Mouse (Mus musculus): ENCODE data around the gene Csnk1g2. TPM values are rescaled to one million over a fixed set of nuclear protein-coding genes. Genes with fewer than 3 reads are reported as not detected.

Gene Csnk1g2
- polyA plus RNA-seq, 1 experiment from 2014 or later, result 134 TPM

DNA sequence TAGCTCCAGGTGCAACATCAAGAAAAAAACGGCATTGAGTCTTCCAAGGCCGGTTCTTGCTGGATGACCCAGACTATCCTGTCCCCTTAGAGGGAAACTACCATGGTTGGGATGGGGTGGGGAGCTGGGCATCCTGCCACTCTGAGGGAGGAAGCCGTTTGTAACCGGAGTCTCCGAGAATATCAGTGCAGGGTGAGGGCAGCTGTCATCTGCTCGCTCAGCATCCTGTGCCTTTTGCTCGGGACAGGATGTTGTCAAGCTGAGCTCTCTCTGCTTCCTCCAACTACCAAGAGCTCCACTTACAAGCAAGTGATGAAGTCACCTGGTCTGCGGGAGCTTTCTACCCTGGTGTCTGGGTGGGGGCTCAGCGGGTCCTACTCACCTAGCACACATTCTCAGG is 4.5 kb upstream of the Csnk1g2 start:
- 84% methylated on average over 9 of the region's 9 CpGs for WGBS
- ATAC-seq (replicated peaks; ENCODE audit: low FRiP score), result no peak
- Histone ChIP-seq H3K4me1 (replicated peaks; ENCODE audit: control insufficient read depth, insufficient read depth, low read length) (peaks cover 4% of the 10 kb centered on the region; the same call in 1 of the 2 replicates), H3K4me3 (ENCODE audit: low read depth, low read length) (no peak overlapping the region), H3K4me2 (ENCODE audit: low read depth, low read length, severe bottlenecking) (no peak overlapping the region), H3K36me3 (ENCODE audit: control insufficient read depth, insufficient read depth, low read length) (no peaks in the 10 kb centered on the region; the same call in 1 of the 2 replicates), H3K27me3 (ENCODE audit: control insufficient read depth, insufficient read depth, low read length) (no peaks in the 10 kb centered on the region), H3K27ac (ENCODE audit: low read depth, low read length) (no peak overlapping the region), H3K9me3 (ENCODE audit: control insufficient read depth, low read length) (no peaks in the 10 kb centered on the region), H3K9ac (ENCODE audit: low read length) (no peak overlapping the region)
- DNase-seq (ENCODE audit: low spot score), result no peak

DNA sequence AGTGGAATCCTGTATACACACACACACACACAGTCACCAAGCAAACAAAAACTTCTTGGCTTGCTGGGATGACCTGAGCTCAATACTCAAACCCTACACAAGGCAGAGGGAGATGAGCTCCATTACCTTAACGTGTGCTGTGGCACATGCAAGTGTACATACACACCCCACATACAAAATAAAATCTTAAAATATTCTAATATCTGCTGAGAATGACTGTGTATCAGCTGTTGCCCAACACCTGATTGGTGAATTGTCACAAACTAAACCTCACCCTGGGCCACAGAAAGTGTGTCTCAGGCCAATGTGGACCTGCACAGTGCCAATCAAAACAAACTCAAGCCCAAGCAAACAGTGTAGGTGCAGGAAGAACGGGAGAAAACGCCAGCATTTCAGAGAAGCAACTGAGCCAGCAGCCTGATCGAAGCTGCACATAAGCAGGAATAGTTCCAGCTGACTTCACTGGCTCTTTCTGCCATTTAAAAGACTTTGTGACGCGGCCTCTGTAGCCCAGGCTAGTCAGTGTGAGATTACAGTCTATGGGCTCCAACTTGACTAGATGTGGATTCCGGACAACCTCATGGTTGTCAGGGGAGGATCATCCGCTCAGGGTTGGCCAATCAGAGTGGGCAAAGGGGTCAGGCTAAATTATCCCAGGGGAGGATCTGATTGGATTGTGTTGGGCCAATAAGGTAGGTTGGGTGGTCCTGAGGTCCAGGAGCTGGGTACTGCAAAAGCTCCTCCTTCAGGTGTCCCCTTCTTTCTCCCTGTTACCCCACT is 3.0 kb upstream of the Csnk1g2 start:
- DNase-seq (ENCODE audit: low spot score) (no peak), ATAC-seq (replicated peaks; ENCODE audit: low FRiP score) (no peak)

DNA sequence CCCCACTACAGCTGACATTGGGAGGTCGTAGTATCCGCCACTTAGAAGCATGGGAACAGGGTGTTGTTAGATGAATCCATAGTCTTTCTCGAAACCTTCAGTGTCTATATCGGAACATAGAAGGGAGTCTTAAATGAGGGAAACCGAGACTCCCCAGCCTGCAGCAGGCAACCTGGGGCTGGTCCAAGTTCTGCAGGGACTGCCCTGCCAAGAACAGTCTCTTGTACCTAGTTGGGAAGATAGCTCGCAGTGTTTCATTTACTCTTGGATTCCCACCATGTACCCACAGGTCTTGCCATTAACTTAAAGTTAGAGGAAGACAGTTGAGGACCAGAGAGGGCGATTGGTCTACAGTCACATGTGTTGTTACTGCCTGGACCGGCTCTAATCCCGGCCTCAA is 2.3 kb upstream of the Csnk1g2 start:
- Histone ChIP-seq H3K9me3 (ENCODE audit: control insufficient read depth, low read length) (no peaks in the 10 kb centered on the region), H3K36me3 (ENCODE audit: control insufficient read depth, insufficient read depth, low read length) (no peaks in the 10 kb centered on the region), H3K4me2 (ENCODE audit: low read depth, low read length, severe bottlenecking) (no peak overlapping the region), H3K27me3 (ENCODE audit: control insufficient read depth, insufficient read depth, low read length) (no peaks in the 10 kb centered on the region), H3K4me3 (ENCODE audit: low read depth, low read length) (no peak overlapping the region), H3K9ac (ENCODE audit: low read length) (no peak overlapping the region), H3K4me1 (replicated peaks; ENCODE audit: control insufficient read depth, insufficient read depth, low read length) (peaks cover 17% of the 10 kb centered on the region; the same call in 1 of the 2 replicates), H3K27ac (ENCODE audit: low read depth, low read length) (no peak overlapping the region)
- 87% methylated on average over 9 of the region's 9 CpGs for WGBS
- ATAC-seq (replicated peaks; ENCODE audit: low FRiP score), result no peak
- no peak for DNase-seq (ENCODE audit: low spot score)

More for the DNA sequence above, 3.0 kb upstream of the Csnk1g2 start:
- Histone ChIP-seq H3K4me1 (replicated peaks; ENCODE audit: control insufficient read depth, insufficient read depth, low read length) (peaks cover 17% of the 10 kb centered on the region; the same call in 1 of the 2 replicates), H3K36me3 (ENCODE audit: control insufficient read depth, insufficient read depth, low read length) (no peaks in the 10 kb centered on the region; the same call in 1 of the 2 replicates), H3K9me3 (ENCODE audit: control insufficient read depth, low read length) (no peaks in the 10 kb centered on the region), H3K4me3 (ENCODE audit: low read depth, low read length) (no peak overlapping the region), H3K27ac (ENCODE audit: low read depth, low read length) (no peak overlapping the region), H3K4me2 (ENCODE audit: low read depth, low read length, severe bottlenecking) (no peak overlapping the region), H3K9ac (ENCODE audit: low read length) (no peak overlapping the region), H3K27me3 (ENCODE audit: control insufficient read depth, insufficient read depth, low read length) (no peaks in the 10 kb centered on the region)
- WGBS, result 27% methylated on average over 8 of the region's 8 CpGs

DNA sequence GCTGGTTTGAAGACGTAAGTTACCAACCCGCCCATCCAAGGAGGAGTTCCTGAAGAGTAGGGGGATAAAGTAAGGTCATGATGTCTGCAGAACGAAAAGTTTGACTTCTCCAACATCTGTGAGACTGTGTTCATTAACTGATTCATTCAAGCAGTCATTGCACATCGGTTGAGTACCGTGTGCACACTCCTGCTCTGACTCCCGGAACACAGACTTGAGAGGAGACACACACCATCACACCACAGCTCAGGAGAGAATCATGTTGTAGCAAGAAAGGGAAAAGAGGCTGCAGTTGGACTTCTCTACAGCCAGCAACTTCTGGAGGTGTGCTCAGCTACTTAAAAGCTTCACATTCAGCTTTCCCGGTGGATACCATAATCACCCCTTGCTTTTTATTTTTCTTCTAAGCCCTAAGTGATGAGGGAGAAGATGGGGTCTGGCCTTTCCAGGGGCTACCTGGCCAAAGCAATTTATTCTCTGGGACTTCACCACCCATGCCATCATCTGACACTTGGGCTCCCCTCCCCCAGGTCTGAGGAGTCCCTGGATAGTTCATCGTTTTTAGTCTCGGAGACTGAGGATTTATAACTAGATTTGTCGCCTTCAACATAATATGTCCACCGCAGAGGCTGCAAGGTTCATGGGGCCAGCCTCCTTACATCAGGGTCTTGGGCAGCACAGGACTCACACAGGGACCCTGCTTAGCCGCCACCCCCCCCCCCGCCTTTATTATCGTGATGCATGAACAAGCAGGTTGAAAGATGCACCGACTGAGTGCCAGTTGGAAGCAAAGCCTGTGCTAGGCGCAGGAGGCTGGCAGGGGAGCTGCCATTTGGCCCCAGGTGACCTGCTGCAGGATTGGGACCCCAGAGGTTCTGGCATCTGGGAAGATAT is 1.6 kb upstream of the Csnk1g2 start:
- Histone ChIP-seq H3K36me3 (ENCODE audit: control insufficient read depth, insufficient read depth, low read length) (no peaks in the 10 kb centered on the region), H3K9me3 (ENCODE audit: control insufficient read depth, low read length) (no peaks in the 10 kb centered on the region), H3K27ac (ENCODE audit: low read depth, low read length) (peak overlapping the region; percentile 91), H3K4me2 (ENCODE audit: low read depth, low read length, severe bottlenecking) (peak overlapping the region; percentile 64), H3K27me3 (ENCODE audit: control insufficient read depth, insufficient read depth, low read length) (no peaks in the 10 kb centered on the region), H3K4me1 (replicated peaks; ENCODE audit: control insufficient read depth, insufficient read depth, low read length) (peaks cover 17% of the 10 kb centered on the region; the same call in 1 of the 2 replicates), H3K9ac (ENCODE audit: low read length) (peak overlapping the region; percentile 51), H3K4me3 (ENCODE audit: low read depth, low read length) (peak overlapping the region; percentile 84)
- peak; percentile 0; the same call in 1 of the 2 replicates for ATAC-seq (replicated peaks; ENCODE audit: low FRiP score)
- DNase-seq (ENCODE audit: low spot score), result peak; percentile 61
- 55% methylated on average over 16 of the region's 16 CpGs for WGBS

DNA sequence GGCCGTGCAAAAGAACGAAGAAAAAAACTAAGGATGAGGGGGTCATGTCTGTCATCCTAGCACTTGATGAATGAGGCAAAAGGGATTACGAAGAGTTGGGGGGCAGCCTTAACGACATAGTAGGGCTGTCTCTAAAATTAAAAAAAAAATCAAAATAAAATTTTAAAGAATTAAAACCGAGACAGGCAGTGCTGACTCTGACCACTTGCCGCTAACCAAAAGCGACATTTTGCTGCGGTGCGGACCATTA is 1.0 kb upstream of the Csnk1g2 start:
- Histone ChIP-seq H3K36me3 (ENCODE audit: control insufficient read depth, insufficient read depth, low read length) (no peaks in the 10 kb centered on the region), H3K27me3 (ENCODE audit: control insufficient read depth, insufficient read depth, low read length) (no peaks in the 10 kb centered on the region), H3K4me2 (ENCODE audit: low read depth, low read length, severe bottlenecking) (peak overlapping the region; percentile 64), H3K4me1 (replicated peaks; ENCODE audit: control insufficient read depth, insufficient read depth, low read length) (peaks cover 17% of the 10 kb centered on the region; the same call in 1 of the 2 replicates), H3K9me3 (ENCODE audit: control insufficient read depth, low read length) (no peaks in the 10 kb centered on the region), H3K9ac (ENCODE audit: low read length) (peak overlapping the region; percentile 51), H3K27ac (ENCODE audit: low read depth, low read length) (peak overlapping the region; percentile 91), H3K4me3 (ENCODE audit: low read depth, low read length) (peak overlapping the region; percentile 84)
- 9% methylated on average over 9 of the region's 9 CpGs for WGBS
- no peak; the same call in 1 of the 2 replicates for ATAC-seq (replicated peaks; ENCODE audit: low FRiP score)
- no peak for DNase-seq (ENCODE audit: low spot score)

DNA sequence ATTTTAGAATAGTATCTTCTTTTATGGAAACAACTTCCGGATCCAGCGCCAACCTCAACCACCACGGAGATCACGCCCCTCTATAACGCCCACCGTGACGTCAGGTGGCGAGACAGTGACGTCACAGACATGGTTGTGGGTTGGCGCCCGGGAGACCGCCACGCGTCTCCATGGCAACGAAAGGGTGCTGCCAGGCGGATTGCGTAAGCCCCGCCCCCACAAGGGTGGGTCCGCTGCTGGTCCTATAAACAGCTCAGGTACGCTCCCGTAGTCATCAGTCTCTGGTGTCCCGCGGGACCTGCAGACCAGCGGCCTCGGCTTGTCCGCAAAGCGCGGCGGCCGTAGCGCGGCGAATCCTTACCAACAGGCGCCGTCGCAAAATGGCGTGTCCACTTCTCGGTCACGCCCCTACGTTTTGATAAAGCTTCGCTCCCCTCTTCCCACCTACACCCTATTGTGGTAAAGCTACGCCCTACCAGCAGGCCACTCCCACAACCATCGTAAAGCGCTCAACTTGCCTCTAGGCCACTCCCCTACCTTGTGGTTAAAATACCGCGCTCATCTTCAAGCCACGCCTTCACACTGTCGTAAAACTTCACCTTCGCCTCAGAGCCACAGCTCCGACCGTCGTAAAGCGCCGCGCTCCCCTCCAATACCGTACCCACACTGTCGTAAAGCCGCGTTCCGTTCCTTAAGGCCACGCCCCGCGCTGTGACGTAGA is 538 bp upstream of the Csnk1g2 start:
- H3K9me3 ChIP-seq (ENCODE audit: control insufficient read depth, low read length), result no peaks in the 10 kb centered on the region
- no peaks in the 10 kb centered on the region for H3K27me3 ChIP-seq (ENCODE audit: control insufficient read depth, insufficient read depth, low read length)
- ATAC-seq (replicated peaks; ENCODE audit: low FRiP score), result peak; percentile 95
- H3K4me3 ChIP-seq (ENCODE audit: low read depth, low read length), result peak overlapping the region; percentile 84
- H3K36me3 ChIP-seq (ENCODE audit: control insufficient read depth, insufficient read depth, low read length), result no peaks in the 10 kb centered on the region
- peaks cover 17% of the 10 kb centered on the region; the same call in 1 of the 2 replicates for H3K4me1 ChIP-seq (replicated peaks; ENCODE audit: control insufficient read depth, insufficient read depth, low read length)
- DNase-seq (ENCODE audit: low spot score), result peak; percentile 99
- under 1% methylated on average over 64 of the region's 64 CpGs for WGBS
- peak overlapping the region; percentile 91 for H3K27ac ChIP-seq (ENCODE audit: low read depth, low read length)
- H3K9ac ChIP-seq (ENCODE audit: low read length), result peak overlapping the region; percentile 89
- peak overlapping the region; percentile 64 for H3K4me2 ChIP-seq (ENCODE audit: low read depth, low read length, severe bottlenecking)

DNA sequence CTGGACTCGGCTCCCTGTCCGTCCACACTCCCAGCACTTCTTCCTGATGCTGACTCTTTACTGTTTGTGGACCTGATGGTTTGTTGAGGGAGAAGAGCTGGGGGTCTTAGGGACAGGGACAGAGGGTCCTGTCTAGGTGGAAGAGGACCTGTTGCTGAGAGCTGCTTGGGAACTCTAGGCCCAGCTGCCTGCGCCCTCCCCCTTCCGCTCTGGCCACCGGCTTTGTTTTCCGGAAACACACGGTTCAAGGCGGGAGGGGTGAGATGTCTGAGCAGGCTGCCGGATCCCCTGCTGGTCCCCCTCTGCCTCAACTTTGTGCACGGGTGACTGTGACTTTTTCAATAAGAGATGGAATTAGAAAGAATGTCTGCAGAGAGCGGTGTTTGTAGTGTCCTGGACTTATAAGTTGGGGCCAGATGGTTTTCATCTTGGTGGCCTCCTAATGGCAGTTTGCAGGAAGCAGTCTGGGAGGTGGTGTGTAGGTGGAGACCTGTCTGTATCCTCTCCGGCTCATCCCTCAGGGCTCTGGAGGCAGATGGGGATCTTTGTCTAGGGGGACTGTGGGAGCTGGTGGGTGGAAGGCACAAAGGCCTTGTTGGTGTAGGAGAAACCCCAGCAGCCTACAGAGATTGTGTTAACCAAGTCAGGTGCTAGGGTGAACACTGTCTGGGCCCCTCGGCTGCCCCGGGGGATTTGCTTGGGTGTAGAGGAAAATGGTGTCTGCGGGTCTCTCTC is 986 bp downstream of the Csnk1g2 start:
- WGBS, result 17% methylated on average over 15 of the region's 15 CpGs
- ATAC-seq (replicated peaks; ENCODE audit: low FRiP score) (no peak), DNase-seq (ENCODE audit: low spot score) (peak; percentile 73)
- H3K4me3 ChIP-seq (ENCODE audit: low read depth, low read length), result peak overlapping the region; percentile 84
- no peaks in the 10 kb centered on the region for H3K9me3 ChIP-seq (ENCODE audit: control insufficient read depth, low read length)
- H3K36me3 ChIP-seq (ENCODE audit: control insufficient read depth, insufficient read depth, low read length), result no peaks in the 10 kb centered on the region
- peaks cover 19% of the 10 kb centered on the region; the same call in 1 of the 2 replicates for H3K4me1 ChIP-seq (replicated peaks; ENCODE audit: control insufficient read depth, insufficient read depth, low read length)
- H3K4me2 ChIP-seq (ENCODE audit: low read depth, low read length, severe bottlenecking), result peak overlapping the region; percentile 64
- H3K9ac ChIP-seq (ENCODE audit: low read length), result peak overlapping the region; percentile 89
- no peaks in the 10 kb centered on the region for H3K27me3 ChIP-seq (ENCODE audit: control insufficient read depth, insufficient read depth, low read length)
- H3K27ac ChIP-seq (ENCODE audit: low read depth, low read length), result peak overlapping the region; percentile 37

DNA sequence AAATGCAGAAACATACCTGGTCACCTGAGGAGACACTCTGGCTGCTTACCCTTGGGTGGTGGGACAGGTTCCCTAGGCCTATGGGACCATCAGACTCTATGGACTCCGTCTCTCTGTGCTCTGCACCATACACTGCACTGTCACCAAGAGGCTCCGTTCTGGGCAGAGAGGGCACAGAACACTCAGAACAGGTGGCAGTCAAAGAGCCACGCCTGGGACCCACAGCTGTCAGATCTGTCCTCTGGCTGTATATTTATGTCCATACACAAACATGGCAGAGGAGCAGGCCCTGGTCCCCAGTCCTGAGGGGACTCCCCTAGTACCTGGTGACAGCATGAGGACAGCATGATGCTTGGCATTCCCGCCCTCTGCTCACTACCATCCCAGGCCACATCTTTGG is 3.1 kb downstream of the Csnk1g2 start:
- DNase-seq (ENCODE audit: low spot score) (no peak), ATAC-seq (replicated peaks; ENCODE audit: low FRiP score) (no peak)
- Histone ChIP-seq H3K27me3 (ENCODE audit: control insufficient read depth, insufficient read depth, low read length) (no peaks in the 10 kb centered on the region), H3K9ac (ENCODE audit: low read length) (no peak overlapping the region), H3K4me1 (replicated peaks; ENCODE audit: control insufficient read depth, insufficient read depth, low read length) (peaks cover 19% of the 10 kb centered on the region; the same call in 1 of the 2 replicates), H3K27ac (ENCODE audit: low read depth, low read length) (no peak overlapping the region), H3K4me3 (ENCODE audit: low read depth, low read length) (no peak overlapping the region), H3K36me3 (ENCODE audit: control insufficient read depth, insufficient read depth, low read length) (no peaks in the 10 kb centered on the region), H3K4me2 (ENCODE audit: low read depth, low read length, severe bottlenecking) (no peak overlapping the region), H3K9me3 (ENCODE audit: control insufficient read depth, low read length) (no peaks in the 10 kb centered on the region)
- 94% methylated on average over 4 of the region's 4 CpGs for WGBS
